Comparison of ENCODE assay signal across 15 mouse cellular contexts in genomic region chr5:150257764-150258163, GRCm38 (mm10).
A peak's percentile ranks its signal among the peaks of the same experiment; 100 is the strongest.
DNase-seq lines count a peak whose midpoint lies in the region; ATAC-seq and TF ChIP-seq lines count a peak whose summit lies in the region.
"Had no signal": no experiment of that assay in that cellular context is flagged by ENCODE, and none has a peak within 500 bp of the region (broad histone marks: within the 10 kb centered on the region; RNA-seq: fewer than 3 reads in every experiment).

No protein-coding gene starts in this region.

- H3K4me2 ChIP-seq in intestine, embryonic 14.5 days (ENCODE audit: low read length): no peak overlapping the region
- no peak overlapping the region for H3K4me2 ChIP-seq in intestine, embryonic 16.5 days (ENCODE audit: low read depth, low read length)
- H3K4me2 ChIP-seq in midbrain, postnatal 0 days (ENCODE audit: low read depth, low read length, poor library complexity, severe bottlenecking): peak overlapping the region; percentile 70; the same call in 1 of the 2 replicates
- H3K4me2 ChIP-seq in midbrain, embryonic 13.5 days (replicated peaks): no peak overlapping the region

- H3K36me3 ChIP-seq in intestine, embryonic 14.5 days (ENCODE audit: control insufficient read depth, insufficient read depth, low read length): no peaks in the 10 kb centered on the region
- 0 out of 2 replicates have a peak, but pooled peaks cover 3% of the 10 kb centered on the region for H3K36me3 ChIP-seq in intestine, embryonic 16.5 days (ENCODE audit: control insufficient read depth, insufficient read depth, low read length)
- no peaks in the 10 kb centered on the region for H3K36me3 ChIP-seq in midbrain, postnatal 0 days (ENCODE audit: insufficient read depth, low read length)
- no peaks in the 10 kb centered on the region for H3K36me3 ChIP-seq in midbrain, embryonic 13.5 days
- H3K36me3 ChIP-seq: embryonic facial prominence, embryonic 12.5 days; forebrain, embryonic 12.5 days; limb, embryonic 10.5 days had no signal

- H3K27ac ChIP-seq in intestine, embryonic 14.5 days (ENCODE audit: low read depth): no peak overlapping the region
- H3K27ac ChIP-seq in intestine, embryonic 16.5 days (ENCODE audit: low read length): no peak overlapping the region
- peak overlapping the region; percentile 96; the same call in 1 of the 2 replicates for H3K27ac ChIP-seq in midbrain, postnatal 0 days (ENCODE audit: low read depth, low read length)
- H3K27ac ChIP-seq in midbrain, embryonic 13.5 days: no peak overlapping the region
- H3K27ac ChIP-seq: embryonic facial prominence, embryonic 12.5 days; forebrain, embryonic 12.5 days; limb, embryonic 10.5 days had no signal

- TF ChIP-seq POLR2A in brain, embryonic 14.5 days (IDR thresholded peaks at IDR 0.05; ENCODE audit: borderline replicate concordance, extremely low read depth, insufficient read depth, insufficient read length, poor library complexity, severe bottlenecking): no peak

- WGBS in intestine, embryonic 14.5 days: 80% methylated on average over 7 of the region's 7 CpGs
- WGBS in intestine, embryonic 16.5 days: 80% methylated on average over 7 of the region's 7 CpGs
- WGBS in midbrain, postnatal 0 days: 88% methylated on average over 7 of the region's 7 CpGs
- WGBS in midbrain, embryonic 13.5 days: 89% methylated on average over 7 of the region's 7 CpGs

- peak; percentile 64 for TF ChIP-seq CTCF in midbrain, postnatal 0 days (IDR thresholded peaks at IDR 0.05)
- peak; percentile 40; the same call in 1 of the 2 replicates for TF ChIP-seq CTCF in brain, embryonic 14.5 days (IDR thresholded peaks at IDR 0.05; ENCODE audit: borderline replicate concordance, extremely low read depth, insufficient read depth, insufficient read length)

- no peaks in the 10 kb centered on the region for H3K9me3 ChIP-seq in intestine, embryonic 14.5 days (ENCODE audit: control insufficient read depth, low read length)
- no peaks in the 10 kb centered on the region for H3K9me3 ChIP-seq in intestine, embryonic 16.5 days (ENCODE audit: control insufficient read depth, low read length)
- no peaks in the 10 kb centered on the region for H3K9me3 ChIP-seq in midbrain, postnatal 0 days (ENCODE audit: low read length)
- no peaks in the 10 kb centered on the region for H3K9me3 ChIP-seq in midbrain, embryonic 13.5 days
- H3K9me3 ChIP-seq: embryonic facial prominence, embryonic 12.5 days; forebrain, embryonic 12.5 days; limb, embryonic 10.5 days had no signal

- no peaks in the 10 kb centered on the region for H3K27me3 ChIP-seq in intestine, embryonic 14.5 days (replicated peaks; ENCODE audit: control insufficient read depth, insufficient read depth, low read length)
- H3K27me3 ChIP-seq in intestine, embryonic 16.5 days (replicated peaks; ENCODE audit: control insufficient read depth, insufficient read depth, low read length): no peaks in the 10 kb centered on the region
- no peaks in the 10 kb centered on the region for H3K27me3 ChIP-seq in midbrain, postnatal 0 days (ENCODE audit: insufficient read depth, low read length)
- H3K27me3 ChIP-seq in midbrain, embryonic 13.5 days: no peaks in the 10 kb centered on the region
- H3K27me3 ChIP-seq: forebrain, embryonic 12.5 days had no signal

- peaks cover 25% of the 10 kb centered on the region for H3K4me1 ChIP-seq in intestine, embryonic 14.5 days (replicated peaks; ENCODE audit: control insufficient read depth, insufficient read depth, low read length)
- H3K4me1 ChIP-seq in intestine, embryonic 16.5 days (ENCODE audit: control insufficient read depth, insufficient read depth, low read length): peaks cover 22% of the 10 kb centered on the region
- H3K4me1 ChIP-seq in midbrain, postnatal 0 days (ENCODE audit: insufficient read depth, low read length): peaks cover 5% of the 10 kb centered on the region; the same call in 1 of the 2 replicates
- H3K4me1 ChIP-seq in midbrain, embryonic 13.5 days (replicated peaks): peaks cover 29% of the 10 kb centered on the region

- no peak overlapping the region for H3K9ac ChIP-seq in intestine, embryonic 14.5 days (ENCODE audit: low read length)
- H3K9ac ChIP-seq in intestine, embryonic 16.5 days (ENCODE audit: low read depth, low read length): no peak overlapping the region
- no peak overlapping the region for H3K9ac ChIP-seq in midbrain, postnatal 0 days (replicated peaks; ENCODE audit: low read length, poor library complexity, severe bottlenecking)
- H3K9ac ChIP-seq in midbrain, embryonic 13.5 days (replicated peaks): no peak overlapping the region
- H3K9ac ChIP-seq: embryonic facial prominence, embryonic 12.5 days; forebrain, embryonic 12.5 days had no signal

- DNase-seq in intestine, embryonic 14.5 days (ENCODE audit: low spot score): peak; percentile 57
- DNase-seq in midbrain, postnatal 0 days (ENCODE audit: low spot score): no peak
- DNase-seq in brain, embryonic 14.5 days (ENCODE audit: low read depth): no peak
- no peak for DNase-seq in urinary bladder, postnatal 36 days (ENCODE audit: low spot score in 2 of 2)
- DNase-seq in layer of hippocampus, postnatal 25 days (ENCODE audit: extremely low spot score in 1 of 2, low spot score in 1 of 2): no peak
- DNase-seq: adrenal gland, postnatal 36 days; cerebellum, postnatal 10 days; gastrocnemius, postnatal 36 days; lung, postnatal 10 days; thymus, postnatal 25 days had no signal

- ATAC-seq in intestine, embryonic 14.5 days (replicated peaks; ENCODE audit: low FRiP score, low TSS enrichment, low read depth): no peak
- ATAC-seq in intestine, embryonic 16.5 days: no peak
- no peak for ATAC-seq in midbrain, postnatal 0 days (ENCODE audit: low FRiP score)
- ATAC-seq in midbrain, embryonic 13.5 days: no peak

- no peak overlapping the region for H3K4me3 ChIP-seq in intestine, embryonic 14.5 days (ENCODE audit: low read depth, low read length)
- H3K4me3 ChIP-seq in intestine, embryonic 16.5 days (ENCODE audit: low read length): no peak overlapping the region
- peak overlapping the region; percentile 60; the same call in 1 of the 2 replicates for H3K4me3 ChIP-seq in midbrain, postnatal 0 days (ENCODE audit: low read depth, low read length)
- no peak overlapping the region for H3K4me3 ChIP-seq in midbrain, embryonic 13.5 days (replicated peaks)
- H3K4me3 ChIP-seq: embryonic facial prominence, embryonic 12.5 days; forebrain, embryonic 12.5 days; limb, embryonic 10.5 days had no signal
